Mouse (Mus musculus) CD4-positive, CD25-positive, alpha-beta regulatory T cell, adult 2 months (primary cell): ENCODE results near the gene Gm8897.
"Not testable (repeated sequence)": the region's sequence is repeated elsewhere in the genome, so short reads cannot be mapped to it uniquely, and the experiment has no call there.

ENCODE experiments used
- DNase-seq: peaks from one replicate; pipeline ENCODE4 v3.0.0-alpha.2; 2012; ENCODE audit warnings: low read depth, low spot score

Gene Gm8897

DNA sequence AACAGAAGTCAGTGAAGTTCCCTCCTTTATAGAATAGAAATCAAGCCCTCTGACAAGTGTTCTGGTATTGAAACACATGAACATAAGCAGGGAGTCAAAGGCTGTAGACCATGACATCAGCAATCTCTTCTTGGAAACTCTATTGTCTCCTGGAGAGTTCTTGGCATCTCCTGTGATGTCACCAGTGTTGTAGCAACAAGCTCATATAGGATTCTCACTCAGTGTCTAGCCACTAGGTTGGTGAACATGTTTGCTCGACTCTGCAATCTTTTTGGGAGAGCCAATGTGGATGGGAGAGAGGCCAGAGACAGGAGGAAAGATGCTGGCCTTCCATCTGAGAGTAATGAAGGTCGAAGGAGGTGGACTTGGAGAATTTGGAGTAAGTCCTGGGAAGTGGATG is at the start of gene Gm8897:
Gm8897 (plus strand) TSS at position 301 of the 400 bp plus-strand sequence.
- DNase-seq, result not testable (repeated sequence)

DNA sequence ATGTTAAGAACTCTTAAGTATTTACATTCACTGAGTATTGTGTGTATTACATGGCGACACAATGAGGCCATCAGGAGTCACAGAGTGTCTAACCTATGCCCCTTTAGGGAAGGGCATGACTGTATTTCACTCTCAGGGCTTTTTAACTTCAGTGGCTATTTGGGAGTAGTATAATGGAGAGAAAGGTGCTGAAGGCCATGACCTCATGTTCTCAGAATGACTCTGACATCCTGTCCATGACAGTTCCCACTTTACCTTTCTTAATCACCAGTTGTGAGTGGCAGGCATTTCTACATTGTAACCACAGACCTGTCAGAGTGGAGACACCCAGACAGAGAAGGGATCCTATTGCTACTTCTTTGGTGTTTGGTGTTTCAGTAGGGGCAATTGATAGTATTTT is 473 bp downstream of the Gm8897 start:
- DNase-seq, result not testable (repeated sequence)
